Mouse (Mus musculus): ENCODE measurements at regions not wholly inside any gene's neighbourhood (a gene's known extent, or its start where the extent isn't known, plus 50 kb on each side); places are given as distances from the start of the nearest gene placed in this dataset.

DNA sequence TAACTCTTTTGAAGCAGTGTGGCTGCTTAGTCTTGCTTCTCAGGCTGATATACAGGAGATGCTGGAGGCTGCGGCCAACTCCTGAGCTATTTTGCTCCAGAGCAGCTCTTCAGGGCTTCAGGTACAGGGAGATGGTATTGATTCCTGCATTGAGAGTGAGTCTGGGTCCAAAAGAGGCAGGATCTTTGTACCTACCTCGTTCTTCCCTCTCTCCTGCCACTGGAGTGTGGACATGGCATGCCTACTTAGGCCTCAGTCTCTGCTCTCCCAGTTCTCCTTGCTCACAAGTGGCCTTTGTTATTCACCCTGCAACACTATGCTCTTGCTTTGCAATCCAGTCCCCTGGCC lies 284.8 kb downstream of the Bcl11a start:
- H3K4me3 ChIP-seq (ENCODE audit: low read depth, low read length): no peak overlapping the region

DNA sequence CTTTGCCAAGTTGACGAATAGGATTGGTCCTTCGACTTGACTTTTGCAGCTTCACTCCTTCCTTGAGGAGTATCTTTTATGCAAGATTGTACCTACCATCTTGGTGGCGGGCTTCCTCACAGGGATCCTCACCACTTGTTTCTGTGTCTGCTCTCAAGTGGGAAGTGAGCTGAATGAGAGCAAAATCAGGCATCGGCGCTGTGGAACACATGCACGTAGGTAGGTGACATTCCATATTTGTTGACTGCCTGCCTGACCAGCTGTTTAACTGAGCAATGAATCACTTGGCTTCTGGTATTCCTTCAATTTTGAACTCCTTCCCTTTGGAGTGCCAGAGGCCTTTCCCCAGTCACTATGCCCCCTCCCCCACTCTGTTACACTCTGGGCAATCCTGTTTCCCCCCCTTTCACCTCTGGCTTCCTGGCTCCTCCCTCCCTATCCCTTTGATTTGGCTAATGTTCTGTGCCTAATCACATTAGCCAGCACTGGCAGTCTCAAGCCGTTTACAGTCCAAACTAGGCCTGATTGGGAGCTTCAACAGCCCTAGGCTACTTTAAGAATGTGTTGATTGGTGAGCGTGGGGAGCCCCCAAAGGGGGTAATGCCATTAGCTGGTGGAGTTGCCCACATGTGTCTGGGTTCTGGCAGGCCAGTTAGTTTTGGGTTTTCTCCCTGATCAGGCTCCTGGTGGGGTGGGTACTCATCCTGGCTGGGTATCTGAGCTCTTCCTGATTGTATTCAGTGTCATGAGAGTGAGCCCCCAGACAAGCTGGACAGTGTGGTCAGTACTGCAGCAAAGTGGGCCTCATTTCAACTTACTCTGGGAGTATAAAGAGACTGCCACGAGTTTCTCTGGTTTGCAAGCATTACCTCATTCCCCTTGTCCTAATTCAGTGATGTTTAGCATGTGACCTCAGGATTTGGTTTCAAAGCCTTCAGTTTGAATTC lies 285.8 kb downstream of the Bcl11a start:
- WGBS: 69% methylated on average over 9 of the region's 9 CpGs
- no peak overlapping the region for H3K9ac ChIP-seq (replicated peaks; ENCODE audit: low read depth, low read length)
- H3K9me3 ChIP-seq (replicated peaks; ENCODE audit: control insufficient read depth, low read length): no peaks in the 10 kb centered on the region
- H3K4me1 ChIP-seq (ENCODE audit: control insufficient read depth, insufficient read depth): no peaks in the 10 kb centered on the region
- no peaks in the 10 kb centered on the region for H3K36me3 ChIP-seq (replicated peaks; ENCODE audit: control insufficient read depth, insufficient read depth, low read length)
- TF ChIP-seq EP300 (IDR thresholded peaks at IDR 0.05; ENCODE audit: low read depth) (no peak), CTCF (IDR thresholded peaks at IDR 0.05; ENCODE audit: low read depth) (no peak)
- no peak overlapping the region for H3K4me3 ChIP-seq (ENCODE audit: low read depth, low read length)
- DNase-seq (ENCODE audit: low spot score): no peak
- no peak overlapping the region for H3K27ac ChIP-seq (ENCODE audit: low read depth)
- ATAC-seq (ENCODE audit: insufficient read depth, low read depth): no peak
- no peaks in the 10 kb centered on the region for H3K27me3 ChIP-seq (ENCODE audit: control insufficient read depth, insufficient read depth, low read length)
- H3K4me2 ChIP-seq (ENCODE audit: low read depth, low read length): no peak overlapping the region

More for the DNA sequence above, 284.8 kb downstream of the Bcl11a start:
- Histone ChIP-seq H3K27ac (ENCODE audit: low read depth) (no peak overlapping the region), H3K4me1 (ENCODE audit: control insufficient read depth, insufficient read depth) (no peaks in the 10 kb centered on the region), H3K27me3 (ENCODE audit: control insufficient read depth, insufficient read depth, low read length) (no peaks in the 10 kb centered on the region), H3K9ac (replicated peaks; ENCODE audit: low read depth, low read length) (no peak overlapping the region), H3K4me2 (ENCODE audit: low read depth, low read length) (no peak overlapping the region), H3K9me3 (replicated peaks; ENCODE audit: control insufficient read depth, low read length) (no peaks in the 10 kb centered on the region), H3K36me3 (replicated peaks; ENCODE audit: control insufficient read depth, insufficient read depth, low read length) (no peaks in the 10 kb centered on the region)
- DNase-seq (ENCODE audit: low spot score) (no peak), ATAC-seq (ENCODE audit: insufficient read depth, low read depth) (no peak)
- 83% methylated on average over 2 of the region's 2 CpGs for WGBS
- no peak for TF ChIP-seq CTCF (IDR thresholded peaks at IDR 0.05; ENCODE audit: low read depth)
- no peak for TF ChIP-seq EP300 (IDR thresholded peaks at IDR 0.05; ENCODE audit: low read depth)

DNA sequence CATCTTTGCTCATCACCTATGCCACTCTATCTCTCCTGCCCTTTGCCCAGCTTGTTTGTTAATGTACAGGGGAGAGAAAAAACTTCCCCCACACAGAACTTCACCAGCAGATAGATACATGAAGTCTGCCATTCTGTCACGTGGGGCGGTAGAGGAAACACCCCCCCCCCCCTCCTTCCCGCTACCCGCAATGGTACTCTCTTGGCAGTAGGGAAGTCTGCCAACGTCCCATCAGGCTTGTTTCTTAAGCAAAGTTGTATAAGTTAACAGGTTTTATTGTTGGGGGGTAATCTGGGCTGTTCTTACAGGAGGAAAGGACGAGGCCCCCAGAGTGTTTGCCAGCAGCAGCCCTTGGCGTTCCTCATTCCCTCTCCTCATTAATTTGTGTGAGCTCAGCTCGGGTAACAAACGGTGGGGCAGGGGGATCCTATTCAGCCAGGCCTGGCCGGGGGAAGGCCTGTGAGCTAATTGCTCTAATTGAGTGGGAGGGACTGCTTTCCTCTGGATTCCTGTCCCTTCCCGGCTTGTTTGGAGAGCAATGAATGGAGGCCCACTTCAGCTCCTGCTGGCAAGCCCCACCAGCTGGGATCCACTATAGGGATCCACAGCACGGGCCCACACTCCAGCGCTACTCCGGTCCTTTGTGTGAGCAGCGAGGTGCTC lies 292.5 kb downstream of the Bcl11a start:
- H3K4me2 ChIP-seq (ENCODE audit: low read depth, low read length): no peak overlapping the region
- H3K4me3 ChIP-seq (ENCODE audit: low read depth, low read length): no peak overlapping the region
- H3K9ac ChIP-seq (replicated peaks; ENCODE audit: low read depth, low read length): no peak overlapping the region
- TF ChIP-seq EP300 (IDR thresholded peaks at IDR 0.05; ENCODE audit: low read depth): no peak
- TF ChIP-seq CTCF (IDR thresholded peaks at IDR 0.05; ENCODE audit: low read depth): no peak
- H3K36me3 ChIP-seq (replicated peaks; ENCODE audit: control insufficient read depth, insufficient read depth, low read length): no peaks in the 10 kb centered on the region
- ATAC-seq (ENCODE audit: insufficient read depth, low read depth) (no peak), DNase-seq (ENCODE audit: low spot score) (no peak)
- no peaks in the 10 kb centered on the region for H3K9me3 ChIP-seq (replicated peaks; ENCODE audit: control insufficient read depth, low read length)
- no peaks in the 10 kb centered on the region for H3K27me3 ChIP-seq (ENCODE audit: control insufficient read depth, insufficient read depth, low read length)
- 50% methylated on average over 15 of the region's 15 CpGs for WGBS
- H3K4me1 ChIP-seq (ENCODE audit: control insufficient read depth, insufficient read depth): no peaks in the 10 kb centered on the region
- no peak overlapping the region for H3K27ac ChIP-seq (ENCODE audit: low read depth)

DNA sequence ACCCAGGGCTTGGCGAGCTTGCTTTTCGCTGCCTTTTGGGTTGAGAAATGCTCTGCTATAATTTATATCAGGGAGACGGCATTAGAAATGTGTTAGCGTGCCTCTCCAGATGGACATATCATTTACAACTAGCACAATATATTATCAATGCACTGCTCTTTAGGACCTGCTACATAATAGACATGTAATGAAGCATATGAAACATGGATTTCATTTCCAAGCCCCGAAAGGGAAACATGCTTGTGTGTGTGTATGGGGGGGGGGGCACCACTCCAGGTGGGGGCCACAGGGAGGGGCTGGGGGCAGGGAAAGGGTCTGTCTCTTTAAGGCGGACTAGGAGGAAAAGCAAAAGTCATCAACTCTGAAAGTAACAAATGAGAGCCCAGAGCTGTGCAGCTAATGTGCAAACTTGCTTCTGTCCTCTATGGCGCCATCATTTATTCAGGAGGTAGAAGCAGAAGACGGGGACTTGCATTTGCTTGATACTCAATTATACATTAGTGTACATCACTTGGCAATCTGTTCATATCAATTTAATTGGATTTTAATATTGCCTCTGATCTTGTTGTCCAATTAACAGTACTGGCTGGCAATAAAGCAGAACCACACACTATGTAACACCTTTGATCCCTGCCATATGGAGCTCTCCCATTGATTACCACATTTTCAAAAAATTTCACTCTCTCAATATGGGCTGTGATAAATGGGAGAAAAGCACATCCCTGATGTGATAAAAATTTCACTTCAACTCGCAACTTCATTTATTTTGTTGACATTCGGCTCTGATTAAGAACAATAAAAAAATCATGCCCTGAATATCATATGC lies 293.2 kb downstream of the Bcl11a start:
- Histone ChIP-seq H3K27me3 (ENCODE audit: control insufficient read depth, insufficient read depth, low read length) (no peaks in the 10 kb centered on the region), H3K27ac (ENCODE audit: low read depth) (no peak overlapping the region), H3K9me3 (replicated peaks; ENCODE audit: control insufficient read depth, low read length) (no peaks in the 10 kb centered on the region), H3K4me2 (ENCODE audit: low read depth, low read length) (no peak overlapping the region), H3K4me3 (ENCODE audit: low read depth, low read length) (no peak overlapping the region), H3K36me3 (replicated peaks; ENCODE audit: control insufficient read depth, insufficient read depth, low read length) (no peaks in the 10 kb centered on the region), H3K4me1 (ENCODE audit: control insufficient read depth, insufficient read depth) (no peaks in the 10 kb centered on the region), H3K9ac (replicated peaks; ENCODE audit: low read depth, low read length) (no peak overlapping the region)
- TF ChIP-seq EP300 (IDR thresholded peaks at IDR 0.05; ENCODE audit: low read depth): no peak
- no peak for TF ChIP-seq CTCF (IDR thresholded peaks at IDR 0.05; ENCODE audit: low read depth)
- no peak for DNase-seq (ENCODE audit: low spot score)
- ATAC-seq (ENCODE audit: insufficient read depth, low read depth): no peak
- 87% methylated on average over 10 of the region's 10 CpGs for WGBS

DNA sequence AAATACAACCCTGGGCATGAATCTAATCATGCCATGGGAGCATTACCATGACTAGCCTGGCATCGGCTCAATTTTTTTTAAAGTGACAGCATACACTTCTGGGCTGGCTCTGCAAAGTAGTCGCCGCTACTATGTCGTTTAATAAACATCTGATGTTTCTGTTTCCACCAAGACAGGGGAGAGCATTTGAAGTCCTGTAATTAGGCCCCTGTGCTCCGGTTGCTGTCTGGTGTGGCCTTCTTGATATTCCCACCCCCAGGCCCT lies 293.8 kb downstream of the Bcl11a start:
- no peaks in the 10 kb centered on the region for H3K36me3 ChIP-seq (replicated peaks; ENCODE audit: control insufficient read depth, insufficient read depth, low read length)
- H3K27me3 ChIP-seq (ENCODE audit: control insufficient read depth, insufficient read depth, low read length): no peaks in the 10 kb centered on the region
- H3K27ac ChIP-seq (ENCODE audit: low read depth): no peak overlapping the region
- ATAC-seq (ENCODE audit: insufficient read depth, low read depth) (no peak), DNase-seq (ENCODE audit: low spot score) (no peak)
- 76% methylated on average over 5 of the region's 5 CpGs for WGBS
- TF ChIP-seq CTCF (IDR thresholded peaks at IDR 0.05; ENCODE audit: low read depth) (no peak), EP300 (IDR thresholded peaks at IDR 0.05; ENCODE audit: low read depth) (no peak)
- no peak overlapping the region for H3K4me2 ChIP-seq (ENCODE audit: low read depth, low read length)
- no peaks in the 10 kb centered on the region for H3K4me1 ChIP-seq (ENCODE audit: control insufficient read depth, insufficient read depth)
- no peaks in the 10 kb centered on the region for H3K9me3 ChIP-seq (replicated peaks; ENCODE audit: control insufficient read depth, low read length)
- H3K4me3 ChIP-seq (ENCODE audit: low read depth, low read length): no peak overlapping the region
- H3K9ac ChIP-seq (replicated peaks; ENCODE audit: low read depth, low read length): no peak overlapping the region
